Mouse (Mus musculus): ENCODE measurements around the gene F12. TPM values are rescaled to one million over a fixed set of nuclear protein-coding genes. Genes with fewer than 3 reads are reported as not detected.
A peak's percentile ranks its signal among the peaks of the same experiment; 100 is the strongest.

The F12 gene
- total and polyA plus RNA-seq, 3 experiments, result not detected

DNA sequence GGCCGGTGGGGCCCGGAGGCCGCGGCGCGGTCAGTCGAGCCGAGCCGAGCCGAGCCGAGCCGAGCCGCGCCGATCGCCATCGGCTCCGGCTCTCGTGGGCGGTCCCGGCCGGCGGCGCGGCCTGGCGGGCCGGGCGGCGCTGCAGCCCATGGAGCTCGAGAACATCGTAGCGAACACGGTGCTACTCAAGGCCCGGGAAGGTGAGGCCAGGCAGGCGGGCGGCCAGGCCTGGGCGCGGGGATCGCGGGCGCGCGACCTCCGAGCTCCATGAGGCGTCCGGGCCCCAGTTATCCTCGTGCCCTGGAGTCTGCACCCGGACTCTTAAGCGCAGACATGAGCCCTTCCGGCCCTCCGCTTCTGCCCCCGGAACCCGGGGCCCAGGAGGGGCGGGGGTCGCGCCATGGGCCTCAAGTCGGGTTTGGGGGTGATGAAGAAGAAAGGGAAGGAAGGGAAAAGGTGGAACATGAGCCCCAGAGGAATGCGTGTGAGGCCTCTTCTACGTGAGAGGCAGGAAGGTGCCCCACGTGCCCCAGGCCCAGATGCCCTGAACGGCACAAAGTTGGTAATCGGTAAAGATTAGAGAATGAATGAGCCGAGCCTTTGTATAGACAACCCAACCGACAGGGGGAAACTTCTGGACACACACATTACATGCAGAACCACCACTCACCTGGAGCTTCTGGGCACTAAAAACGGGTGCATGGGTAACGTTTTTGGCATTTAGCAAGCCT, 18.9 kb upstream of the F12 start:
- peaks cover 0 to 18% of the 10 kb centered on the region in 2 experiments; a peak in 3 of 4 replicates for H3K36me3 ChIP-seq (ENCODE audit: control insufficient read depth in 1 of 2, insufficient read depth in 2 of 2, low read length in 2 of 2)
- TF ChIP-seq CHD2 (IDR thresholded peaks at IDR 0.05; ENCODE audit: low read length), result no peak
- no peak for TF ChIP-seq MYB (IDR thresholded peaks at IDR 0.05; ENCODE audit: low read depth, low read length)
- TF ChIP-seq MAZ (IDR thresholded peaks at IDR 0.05; ENCODE audit: low read depth, low read length), result peak; percentile 78
- TF ChIP-seq POLR2A (IDR thresholded peaks at IDR 0.05; ENCODE audit: control insufficient read depth in 1 of 2, insufficient read depth in 1 of 2, low read depth in 1 of 2, low read length in 2 of 2, poor library complexity in 1 of 2), result peak in 1 of 2 experiments; percentile 61; a peak in 2 of 4 replicates
- peak; percentile 73 for TF ChIP-seq USF1 (IDR thresholded peaks at IDR 0.05; ENCODE audit: low read depth, low read length)
- TF ChIP-seq UBTF (IDR thresholded peaks at IDR 0.05; ENCODE audit: borderline replicate concordance, insufficient read depth, low read depth, low read length), result peak; percentile 60; the same call in 1 of the 2 replicates
- peak; percentile 65; the same call in 1 of the 2 replicates for TF ChIP-seq MYC (IDR thresholded peaks at IDR 0.05; ENCODE audit: low read depth, low read length)
- TF ChIP-seq BHLHE40 (IDR thresholded peaks at IDR 0.05; ENCODE audit: borderline replicate concordance, low read depth, low read length), result no peak
- TF ChIP-seq GABPA (IDR thresholded peaks at IDR 0.05; ENCODE audit: low read depth, low read length), result no peak
- peak; percentile 89; the same call in 1 of the 2 replicates for TF ChIP-seq MXI1 (IDR thresholded peaks at IDR 0.05; ENCODE audit: low read depth, low read length)
- TF ChIP-seq ZC3H11A (IDR thresholded peaks at IDR 0.05; ENCODE audit: low read depth, low read length), result no peak
- TF ChIP-seq ZNF384 (IDR thresholded peaks at IDR 0.05; ENCODE audit: low read depth, low read length), result no peak
- TF ChIP-seq POLR2AphosphoS2 (IDR thresholded peaks at IDR 0.05; ENCODE audit: low read length), result no peak
- peak; percentile 50; the same call in 1 of the 2 replicates for TF ChIP-seq HCFC1 (IDR thresholded peaks at IDR 0.05; ENCODE audit: low read depth, low read length)
- TF ChIP-seq SIN3A (IDR thresholded peaks at IDR 0.05; ENCODE audit: low read length), result peak; percentile 66; the same call in 1 of the 2 replicates
- TF ChIP-seq JUND (IDR thresholded peaks at IDR 0.05; ENCODE audit: low read depth, low read length), result no peak
- TF ChIP-seq MEF2A (IDR thresholded peaks at IDR 0.05; ENCODE audit: extremely low read depth, insufficient replicate concordance, low read depth, low read length, poor library complexity, severe bottlenecking), result no peak
- no peak for TF ChIP-seq TCF12 (IDR thresholded peaks at IDR 0.05; ENCODE audit: low read depth, low read length)
- no peak for TF ChIP-seq MAFK (IDR thresholded peaks at IDR 0.05; ENCODE audit: borderline replicate concordance, low read depth, low read length)
- peak; percentile 76 for TF ChIP-seq MAX (IDR thresholded peaks at IDR 0.05; ENCODE audit: low read length)
- no peak for TF ChIP-seq RCOR1 (IDR thresholded peaks at IDR 0.05; ENCODE audit: low read depth, low read length)
- no peak for TF ChIP-seq TBP (IDR thresholded peaks at IDR 0.05; ENCODE audit: low read depth, low read length)
- TF ChIP-seq NELFE (IDR thresholded peaks at IDR 0.05; ENCODE audit: low read depth, low read length), result 0 out of 2 replicates have a peak, but pooled peaks have one; percentile 13
- 0 out of 2 replicates have a peak, but pooled peaks have one; percentile 12 for TF ChIP-seq ELF1 (IDR thresholded peaks at IDR 0.05; ENCODE audit: low read depth, low read length)
- no peaks in the 10 kb centered on the region for H3K27me3 ChIP-seq (ENCODE audit: control insufficient read depth in 1 of 2, insufficient read depth in 2 of 2, low read length in 2 of 2)
- peaks cover 32% of the 10 kb centered on the region for H3K79me2 ChIP-seq (ENCODE audit: control insufficient read depth, insufficient read depth, low read length, poor library complexity)
- no peaks in the 10 kb centered on the region for H3K9me3 ChIP-seq (replicated peaks; ENCODE audit: insufficient read depth, low read length)
- peak overlapping the region; percentile 94 for H3K9ac ChIP-seq (ENCODE audit: control insufficient read depth, low read depth, low read length, poor library complexity, severe bottlenecking)
- H3K4me1 ChIP-seq (ENCODE audit: control insufficient read depth in 1 of 2, insufficient read depth in 2 of 2, low read length in 2 of 2), result peaks cover 7 to 31% of the 10 kb centered on the region in 2 experiments
- H3K27ac ChIP-seq (ENCODE audit: control insufficient read depth, low read depth, low read length), result peak overlapping the region; percentile 85
- DNase-seq (ENCODE audit: low read depth, low spot score), result peak; percentile 73
- peak overlapping the region; percentile 80 to 83 for H3K4me3 ChIP-seq (ENCODE audit: control insufficient read depth in 1 of 2, insufficient read depth in 1 of 2, low read depth in 2 of 2, low read length in 2 of 2)

All from MEL (cell line).